Comparison of ENCODE assay signal across 8 mouse cellular contexts in the genomic region with DNA sequence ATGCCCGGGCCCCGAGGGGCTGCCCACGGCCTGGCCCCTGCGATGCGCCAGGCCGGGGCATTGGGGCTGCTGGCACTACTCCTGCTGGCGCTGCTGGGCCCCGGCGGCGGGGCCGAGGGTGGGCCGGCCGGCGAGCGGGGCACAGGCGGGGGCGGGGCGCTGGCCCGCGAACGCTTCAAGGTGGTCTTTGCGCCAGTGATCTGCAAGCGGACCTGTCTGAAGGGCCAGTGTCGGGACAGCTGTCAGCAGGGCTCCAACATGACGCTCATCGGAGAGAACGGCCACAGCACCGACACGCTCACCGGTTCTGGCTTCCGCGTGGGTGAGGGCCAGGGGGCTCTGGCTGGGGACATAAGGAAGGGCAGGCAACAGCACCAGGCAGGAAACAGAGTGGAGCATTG. TPM values are rescaled to one million over a fixed set of nuclear protein-coding genes. Genes with fewer than 3 reads are reported as not detected.
DNase-seq lines count a peak whose midpoint lies in the region; ATAC-seq and TF ChIP-seq lines count a peak whose summit lies in the region.

No protein-coding gene starts in this region.

- peak overlapping the region; percentile 90 to 94 for H3K27ac ChIP-seq in heart, embryonic 14.5 days (replicated peaks in 1 of 2; ENCODE audit: control insufficient read depth in 1 of 2, insufficient read depth in 1 of 2, low read depth in 2 of 2, low read length in 2 of 2)
- peak overlapping the region; percentile 79 for H3K27ac ChIP-seq in hindbrain, embryonic 12.5 days
- peak overlapping the region; percentile 82 for H3K27ac ChIP-seq in midbrain, embryonic 10.5 days (replicated peaks)

- H3K4me3 ChIP-seq in heart, embryonic 14.5 days (ENCODE audit: control insufficient read depth in 1 of 2, insufficient read depth in 1 of 2, low read depth in 1 of 2, low read length in 2 of 2): peak overlapping the region; percentile 74 to 79
- peak overlapping the region; percentile 55 for H3K4me3 ChIP-seq in hindbrain, embryonic 12.5 days
- peak overlapping the region; percentile 68 for H3K4me3 ChIP-seq in midbrain, embryonic 10.5 days

- no peak for DNase-seq in heart, postnatal 4 days
- DNase-seq in brain, embryonic 14.5 days (ENCODE audit: low read depth): peak; percentile 39
- no peak for DNase-seq in midbrain, embryonic 10.5 days (ENCODE audit: low spot score)
- no peak for DNase-seq in right cerebral cortex, postnatal 36 days (ENCODE audit: low spot score in 2 of 2)

- peaks cover under 1% of the 10 kb centered on the region for H3K36me3 ChIP-seq in heart, embryonic 14.5 days (ENCODE audit: control insufficient read depth, insufficient read depth, low read length)
- H3K36me3 ChIP-seq in hindbrain, embryonic 12.5 days: no peaks in the 10 kb centered on the region
- no peaks in the 10 kb centered on the region for H3K36me3 ChIP-seq in midbrain, embryonic 10.5 days

- TF ChIP-seq CTCF in brain, embryonic 14.5 days (IDR thresholded peaks at IDR 0.05; ENCODE audit: borderline replicate concordance, extremely low read depth, insufficient read depth, insufficient read length): no peak

- peak overlapping the region; percentile 98 for H3K9ac ChIP-seq in heart, embryonic 14.5 days (ENCODE audit: low read length)
- H3K9ac ChIP-seq in hindbrain, embryonic 12.5 days: peak overlapping the region; percentile 84

- 0 out of 2 replicates have a peak, but pooled peaks have one; percentile 29 for ATAC-seq in heart, embryonic 14.5 days (ENCODE audit: insufficient number of reproducible peaks, insufficient read depth, low FRiP score, low read depth)
- ATAC-seq in hindbrain, embryonic 12.5 days (ENCODE audit: low FRiP score): peak; percentile 61
- ATAC-seq in inflammation-experienced regulatory T-cells, adult 6 months: no peak
- no peak for ATAC-seq in activated CD4-positive, CD25-positive, alpha-beta regulatory T cell, adult 4 months

- H3K4me1 ChIP-seq in heart, embryonic 14.5 days (ENCODE audit: control insufficient read depth in 2 of 2, insufficient read depth in 2 of 2, low read length in 2 of 2): peaks cover 31 to 49% of the 10 kb centered on the region in 2 experiments
- peaks cover 54% of the 10 kb centered on the region for H3K4me1 ChIP-seq in hindbrain, embryonic 12.5 days
- H3K4me1 ChIP-seq in midbrain, embryonic 10.5 days: peaks cover 57% of the 10 kb centered on the region

- H3K9me3 ChIP-seq in heart, embryonic 14.5 days (ENCODE audit: control insufficient read depth, low read length): no peaks in the 10 kb centered on the region
- H3K9me3 ChIP-seq in hindbrain, embryonic 12.5 days (replicated peaks): no peaks in the 10 kb centered on the region
- H3K9me3 ChIP-seq in midbrain, embryonic 10.5 days (replicated peaks): no peaks in the 10 kb centered on the region

- peak overlapping the region; percentile 93 for H3K4me2 ChIP-seq in heart, embryonic 14.5 days (ENCODE audit: low read length)
- peak overlapping the region; percentile 98 for H3K4me2 ChIP-seq in hindbrain, embryonic 12.5 days (replicated peaks)

- under 1% methylated on average over 32 of the region's 32 CpGs for WGBS in heart, embryonic 14.5 days
- WGBS in hindbrain, embryonic 12.5 days: under 1% methylated on average over 32 of the region's 32 CpGs
- 1% methylated on average over 32 of the region's 32 CpGs for WGBS in midbrain, embryonic 10.5 days

- H3K27me3 ChIP-seq in heart, embryonic 14.5 days (ENCODE audit: control insufficient read depth, insufficient read depth, low read length): 0 out of 2 replicates have a peak, but pooled peaks cover 8% of the 10 kb centered on the region
- peaks cover 77% of the 10 kb centered on the region for H3K27me3 ChIP-seq in hindbrain, embryonic 12.5 days
- peaks cover 87% of the 10 kb centered on the region for H3K27me3 ChIP-seq in midbrain, embryonic 10.5 days (ENCODE audit: low read depth, poor library complexity, severe bottlenecking)

- TF ChIP-seq POLR2A in brain, embryonic 14.5 days (IDR thresholded peaks at IDR 0.05; ENCODE audit: borderline replicate concordance, extremely low read depth, insufficient read depth, insufficient read length, poor library complexity, severe bottlenecking): no peak

RNA-seq across cellular contexts. Expression of a gene that starts 1.5 kb away (rescaled TPM):
- polyA plus RNA-seq in heart, embryonic 14.5 days (2014; fragmentation: Nextera tagmentation; extraction: Ambion mirVana): 35.7 and 39.0 TPM in 2 replicates
- total RNA-seq in heart, postnatal 4 days (2021): 10 to 100 TPM; 78.7 to 79.6 TPM
- polyA plus RNA-seq in brain, embryonic 14.5 days (2012; rRNA removed): 52.1 and 70.3 TPM in 2 replicates
- 13.8 and 16.6 TPM in 2 replicates for polyA plus RNA-seq in hindbrain, embryonic 12.5 days (2016; fragmentation: Nextera tagmentation; extraction: Ambion mirVana)
- polyA plus RNA-seq in midbrain, embryonic 10.5 days (2016; fragmentation: Nextera tagmentation; extraction: Ambion mirVana): 2.9 and 3.1 TPM in 2 replicates
- polyA plus RNA-seq in inflammation-experienced regulatory T-cells, adult 6 months (2017; shearing (Covaris generic)): under 1 TPM in 1 of 3 experiments, not detected in 2; 0.77 TPM
- not detected for polyA plus RNA-seq in activated CD4-positive, CD25-positive, alpha-beta regulatory T cell, adult 4 months (2017; shearing (Covaris generic))

RNA-seq across cellular contexts. Expression of a gene that starts 12.8 kb away (rescaled TPM):
- 86.1 and 89.5 TPM in 2 replicates for polyA plus RNA-seq in heart, embryonic 14.5 days (2014; fragmentation: Nextera tagmentation; extraction: Ambion mirVana)
- total RNA-seq in heart, postnatal 4 days (2021): 10 to 100 TPM; 48.3 to 49.0 TPM
- 258 and 404 TPM in 2 replicates for polyA plus RNA-seq in brain, embryonic 14.5 days (2012; rRNA removed)
- polyA plus RNA-seq in hindbrain, embryonic 12.5 days (2016; fragmentation: Nextera tagmentation; extraction: Ambion mirVana): 174 and 177 TPM in 2 replicates
- polyA plus RNA-seq in midbrain, embryonic 10.5 days (2016; fragmentation: Nextera tagmentation; extraction: Ambion mirVana): 141 and 160 TPM in 2 replicates
- polyA plus RNA-seq in inflammation-experienced regulatory T-cells, adult 6 months (2017; shearing (Covaris generic)): 10 to 100 TPM; 13.0 to 57.6 (median 36.1) TPM
- 10 to 100 TPM; 20.1 to 44.7 TPM for polyA plus RNA-seq in activated CD4-positive, CD25-positive, alpha-beta regulatory T cell, adult 4 months (2017; shearing (Covaris generic))

RNA-seq across cellular contexts. Expression of a gene that starts 16.1 kb away (rescaled TPM):
- 66.5 and 67.1 TPM in 2 replicates for polyA plus RNA-seq in heart, embryonic 14.5 days (2014; fragmentation: Nextera tagmentation; extraction: Ambion mirVana)
- total RNA-seq in heart, postnatal 4 days (2021): 100 to 1,000 TPM; 179 to 191 TPM
- 18.3 and 20.4 TPM in 2 replicates for polyA plus RNA-seq in brain, embryonic 14.5 days (2012; rRNA removed)
- 10.8 and 12.1 TPM in 2 replicates for polyA plus RNA-seq in hindbrain, embryonic 12.5 days (2016; fragmentation: Nextera tagmentation; extraction: Ambion mirVana)
- polyA plus RNA-seq in midbrain, embryonic 10.5 days (2016; fragmentation: Nextera tagmentation; extraction: Ambion mirVana): 9.3 and 9.5 TPM in 2 replicates
- 10 to 100 TPM; 12.5 to 43.4 (median 19.4) TPM for polyA plus RNA-seq in inflammation-experienced regulatory T-cells, adult 6 months (2017; shearing (Covaris generic))
- 10 to 100 TPM; 16.5 to 26.4 TPM for polyA plus RNA-seq in activated CD4-positive, CD25-positive, alpha-beta regulatory T cell, adult 4 months (2017; shearing (Covaris generic))

RNA-seq across cellular contexts. Expression of a gene that starts 29.0 kb away (rescaled TPM):
- polyA plus RNA-seq in heart, embryonic 14.5 days (2014; fragmentation: Nextera tagmentation; extraction: Ambion mirVana): 56.9 and 62.3 TPM in 2 replicates
- 10 to 100 TPM; 60.6 to 69.0 TPM for total RNA-seq in heart, postnatal 4 days (2021)
- 130 and 153 TPM in 2 replicates for polyA plus RNA-seq in brain, embryonic 14.5 days (2012; rRNA removed)
- 71.8 and 73.7 TPM in 2 replicates for polyA plus RNA-seq in hindbrain, embryonic 12.5 days (2016; fragmentation: Nextera tagmentation; extraction: Ambion mirVana)
- 68.3 and 71.3 TPM in 2 replicates for polyA plus RNA-seq in midbrain, embryonic 10.5 days (2016; fragmentation: Nextera tagmentation; extraction: Ambion mirVana)
- 10 to 100 TPM; 14.2 to 19.5 (median 15.4) TPM for polyA plus RNA-seq in inflammation-experienced regulatory T-cells, adult 6 months (2017; shearing (Covaris generic))
- polyA plus RNA-seq in activated CD4-positive, CD25-positive, alpha-beta regulatory T cell, adult 4 months (2017; shearing (Covaris generic)): 10 to 100 TPM in 1 of 2 experiments, 1 to 10 TPM in 1; 8.4 to 16.8 TPM

RNA-seq across cellular contexts. Expression of a gene that starts 38.1 kb away (rescaled TPM):
- polyA plus RNA-seq in heart, embryonic 14.5 days (2014; fragmentation: Nextera tagmentation; extraction: Ambion mirVana): 0.26 and 0.27 TPM in 2 replicates
- total RNA-seq in heart, postnatal 4 days (2021): not detected
- polyA plus RNA-seq in brain, embryonic 14.5 days (2012; rRNA removed): 0.13 TPM in 1 of 2 replicates, not detected in the other
- polyA plus RNA-seq in hindbrain, embryonic 12.5 days (2016; fragmentation: Nextera tagmentation; extraction: Ambion mirVana): not detected in 2 replicates
- polyA plus RNA-seq in midbrain, embryonic 10.5 days (2016; fragmentation: Nextera tagmentation; extraction: Ambion mirVana): 0.20 TPM in 1 of 2 replicates, not detected in the other
- polyA plus RNA-seq in inflammation-experienced regulatory T-cells, adult 6 months (2017; shearing (Covaris generic)): 1 to 10 TPM; 1.5 to 5.7 (median 2.6) TPM
- 1 to 10 TPM; 1.5 to 2.8 TPM for polyA plus RNA-seq in activated CD4-positive, CD25-positive, alpha-beta regulatory T cell, adult 4 months (2017; shearing (Covaris generic))

Comparison
In these comparisons a context has a peak if more than half of its experiments do, and no peak if none do; other contexts are left out.
1. ATAC-seq: peak in heart, embryonic 14.5 days (single experiment) and hindbrain, embryonic 12.5 days (single experiment); none in inflammation-experienced regulatory T-cells, adult 6 months (single experiment) and activated CD4-positive, CD25-positive, alpha-beta regulatory T cell, adult 4 months (single experiment).
2. Peak in every context shown above with its lines, with median percentiles within 50 percentile points of each other: H3K27ac ChIP-seq and H3K4me3 ChIP-seq.